Comparison of ENCODE assay signal across 13 mouse cellular contexts in genomic region chr6:100826046-100826445, GRCm38 (mm10). TPM values are rescaled to one million over a fixed set of nuclear protein-coding genes. Genes with fewer than 3 reads are reported as not detected.
A peak's percentile ranks its signal among the peaks of the same experiment; 100 is the strongest.
DNase-seq lines count a peak whose midpoint lies in the region; TF ChIP-seq lines count a peak whose summit lies in the region.
"Had no signal": no experiment of that assay in that cellular context is flagged by ENCODE, and none has a peak within 500 bp of the region (broad histone marks: within the 10 kb centered on the region; RNA-seq: fewer than 3 reads in every experiment).

No protein-coding gene starts in this region.

- no peaks in the 10 kb centered on the region for H3K27me3 ChIP-seq in kidney, adult 2 months (replicated peaks; ENCODE audit: control insufficient read depth, insufficient read depth, low read length)
- H3K27me3 ChIP-seq: embryonic facial prominence, embryonic 12.5 days; liver, embryonic 15.5 days had no signal

- peak overlapping the region; percentile 47; the same call in 1 of the 2 replicates for H3K27ac ChIP-seq in kidney, adult 2 months (ENCODE audit: insufficient read depth, low read depth, low read length)
- H3K27ac ChIP-seq: embryonic facial prominence, embryonic 12.5 days; hindbrain, embryonic 10.5 days; liver, embryonic 15.5 days had no signal

- H3K4me1 ChIP-seq in kidney, adult 2 months (ENCODE audit: control insufficient read depth, insufficient read depth, low read length): peaks cover 7% of the 10 kb centered on the region; the same call in 1 of the 2 replicates
- H3K4me1 ChIP-seq: hindbrain, embryonic 10.5 days; liver, embryonic 15.5 days had no signal

- TF ChIP-seq CTCF in kidney, adult 2 months (conservative IDR thresholded peaks at IDR 0.05; ENCODE audit: insufficient read depth, insufficient read length, low read depth, low read length): no peak

- peak; percentile 55 for DNase-seq in urinary bladder, postnatal 14 days (ENCODE audit: low spot score)
- no peak for DNase-seq in urinary bladder, postnatal 25 days (ENCODE audit: low spot score)
- DNase-seq in kidney, adult 2 months: peak; percentile 71
- DNase-seq in kidney, postnatal 14 days: peak; percentile 69
- no peak for DNase-seq in adrenal gland, postnatal 10 days
- DNase-seq in thymus, postnatal 4 days: no peak
- DNase-seq in retina, postnatal 1 day: no peak
- DNase-seq: cerebellum, adult 9-10 months; lung, postnatal 10 days; thymus, adult 18-20 months had no signal

- no peak overlapping the region for H3K4me3 ChIP-seq in kidney, adult 2 months (ENCODE audit: insufficient read depth, low read depth, low read length)
- H3K4me3 ChIP-seq: embryonic facial prominence, embryonic 12.5 days; hindbrain, embryonic 10.5 days; liver, embryonic 15.5 days had no signal

- no peak for TF ChIP-seq POLR2A in kidney, adult 2 months (IDR thresholded peaks at IDR 0.05; ENCODE audit: low read depth, low read length)

- no peaks in the 10 kb centered on the region for H3K36me3 ChIP-seq in kidney, adult 2 months (ENCODE audit: control insufficient read depth, insufficient read depth, low read length)
- H3K36me3 ChIP-seq: embryonic facial prominence, embryonic 12.5 days; hindbrain, embryonic 10.5 days; liver, embryonic 15.5 days had no signal

- 34% methylated on average over 6 of the region's 6 CpGs for WGBS in kidney, adult 2 months

RNA-seq across cellular contexts. Expression of gene Ppp4r2, which starts 7.4 kb away (rescaled TPM):
- 12.4 and 14.7 TPM in 2 replicates for polyA plus RNA-seq in kidney, adult 2 months (2012; rRNA removed)
- 10 to 100 TPM; 64.2 to 68.3 TPM for total RNA-seq in adrenal gland, postnatal 10 days (2021)

Comparison
In these comparisons a context has a peak if more than half of its experiments do, and no peak if none do; other contexts are left out.
1. DNase-seq: peak in urinary bladder, postnatal 14 days (single experiment), kidney, adult 2 months (single experiment) and kidney, postnatal 14 days (single experiment); none in urinary bladder, postnatal 25 days (single experiment), adrenal gland, postnatal 10 days (single experiment), thymus, postnatal 4 days (single experiment) and retina, postnatal 1 day (single experiment).